Mouse (Mus musculus): ENCODE measurements around the gene Arl6ip4.

DNA sequence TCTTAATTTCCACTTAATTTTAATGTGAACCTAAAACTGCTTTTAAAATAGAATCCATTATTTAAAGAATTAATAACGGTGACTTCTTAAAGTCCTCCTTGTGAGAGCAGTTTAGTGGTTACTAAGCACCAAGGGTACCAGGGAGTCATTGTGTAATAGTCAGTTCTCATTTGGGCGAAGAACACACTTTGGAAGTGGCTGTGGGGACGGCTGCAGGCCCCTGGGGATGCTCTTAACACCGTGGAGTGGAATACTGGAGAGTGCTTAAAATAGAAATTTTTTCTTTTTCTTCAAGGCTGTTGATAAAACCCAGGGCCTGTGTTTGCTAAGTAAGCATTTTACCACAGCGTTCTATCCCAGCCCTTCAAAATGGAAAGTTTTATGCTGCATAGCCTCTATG lies 40.1 kb downstream of the Arl6ip4 start:
- TF ChIP-seq CTCF (IDR thresholded peaks at IDR 0.05) (no peak), EP300 (IDR thresholded peaks at IDR 0.05) (peak; percentile 58)
